Mouse (Mus musculus) lung, embryonic 15.5 days (tissue): ENCODE data around the gene Cyp21a1. TPM values are rescaled to one million over a fixed set of nuclear protein-coding genes. Genes with fewer than 3 reads are reported as not detected.
A peak's percentile ranks its signal among the peaks of the same experiment; 100 is the strongest.
"Not testable (repeated sequence)": the region's sequence is repeated elsewhere in the genome, so short reads cannot be mapped to it uniquely, and the experiment has no call there.

Experiments
- ATAC-seq: fragments of 200-750 bp; cut with Nextera tagmentation; 2 replicates; pipeline ENCODE4 v1.8.0; 2017; ENCODE audit warnings: moderate number of reproducible peaks, borderline replicate concordance; ENCODE audit not compliant: low FRiP score, low TSS enrichment; ENCODE audit errors: extremely low read depth
- H3K27ac ChIP-seq: fragments of 300-500 bp; sonication (generic); 2 replicates; pipeline ENCODE4 v1.5.1; 2015; ENCODE audit warnings: moderate library complexity, mild to moderate bottlenecking, inconsistent platforms
- H3K27me3 ChIP-seq: fragments of 300-500 bp; sonication (generic); 2 replicates; pipeline ENCODE4 v1.6.1; 2015; ENCODE audit warnings: inconsistent platforms
- H3K36me3 ChIP-seq: fragments of 300-500 bp; sonication (generic); 2 replicates; pipeline ENCODE4 v1.6.1; 2015; ENCODE audit warnings: inconsistent platforms
- H3K4me1 ChIP-seq: fragments of 300-500 bp; sonication (generic); 2 replicates; pipeline ENCODE4 v1.6.1; 2015; ENCODE audit warnings: inconsistent platforms
- H3K4me2 ChIP-seq: fragments of 300-500 bp; sonication (generic); 2 replicates; pipeline ENCODE4 v1.6.1; 2015; ENCODE audit warnings: inconsistent platforms, mild to moderate bottlenecking, moderate library complexity
- H3K4me3 ChIP-seq: fragments of 300-500 bp; sonication (generic); 2 replicates; pipeline ENCODE4 v1.5.1; 2015; ENCODE audit warnings: mild to moderate bottlenecking, inconsistent platforms
- H3K9ac ChIP-seq: fragments of 300-500 bp; sonication (generic); 2 replicates; pipeline ENCODE4 v1.6.1; 2015; ENCODE audit warnings: inconsistent platforms
- H3K9me3 ChIP-seq: fragments of 300-500 bp; sonication (generic); 2 replicates; pipeline ENCODE4 v1.6.1; 2016; ENCODE audit warnings: inconsistent platforms
- WGBS: fragments of 180-500 bp; shearing (Covaris S2); methylation state at CpG from one replicate; pipeline ENCODE4 v1.1.7; 2015; 5-methylcytosine and 5-hydroxymethylcytosine counted together
- polyA plus RNA-seq: library from polyadenylated mRNA; unstranded; fragments of >200 nt; fragmentation: Nextera tagmentation; extraction: Ambion mirVana; gene quantifications from 2 replicates; pipeline ENCODE4 v1.2.1, GENCODE M21; 2015

Gene Cyp21a1
- polyA plus RNA-seq, 1 experiment from 2014 or later = not detected

DNA sequence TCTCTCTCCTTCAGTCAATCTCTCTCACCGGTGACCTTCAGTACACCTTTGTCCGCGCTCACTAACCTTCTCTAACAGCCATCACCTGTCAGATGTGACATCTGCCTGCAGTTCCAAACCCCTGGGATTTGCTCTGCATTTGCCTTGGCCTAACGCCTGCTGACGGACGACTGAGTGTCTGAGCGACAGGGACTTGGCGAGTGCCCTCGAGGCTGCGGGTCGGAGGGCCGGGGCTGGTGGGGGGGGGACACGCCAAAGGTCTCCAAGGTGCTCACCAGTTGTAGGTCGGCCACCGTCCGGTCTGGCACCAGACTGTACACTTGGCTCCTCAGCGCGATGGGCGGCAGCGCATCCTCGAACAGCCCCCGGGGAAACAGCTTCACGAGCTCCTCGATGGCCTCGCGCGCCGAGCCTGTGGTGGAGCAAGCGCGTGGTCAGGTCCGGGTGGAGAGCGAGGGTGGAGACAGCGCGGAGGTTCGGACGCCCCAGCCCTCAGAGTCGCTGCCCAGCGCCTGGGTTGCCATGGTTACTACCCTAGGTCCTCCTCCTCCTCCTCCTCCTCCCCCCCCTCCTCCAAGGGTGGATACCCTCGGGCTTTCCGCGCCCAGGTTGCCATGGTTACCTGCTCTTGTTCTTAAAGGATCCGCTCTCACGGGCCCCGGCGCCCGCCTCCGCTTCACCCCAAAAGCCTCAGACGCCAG, 31.9 kb upstream of the Cyp21a1 start:
- H3K9ac ChIP-seq = peak overlapping the region; percentile 63
- H3K27me3 ChIP-seq = no peaks in the 10 kb centered on the region
- H3K4me1 ChIP-seq = peaks cover 18% of the 10 kb centered on the region
- H3K9me3 ChIP-seq = no peaks in the 10 kb centered on the region
- H3K4me3 ChIP-seq = peak overlapping the region; percentile 89
- ATAC-seq = peak; percentile 74
- peak overlapping the region; percentile 69 for H3K27ac ChIP-seq
- peak overlapping the region; percentile 99 for H3K4me2 ChIP-seq
- H3K36me3 ChIP-seq = peaks cover 35% of the 10 kb centered on the region
- 3% methylated on average over 48 of the region's 48 CpGs for WGBS

DNA sequence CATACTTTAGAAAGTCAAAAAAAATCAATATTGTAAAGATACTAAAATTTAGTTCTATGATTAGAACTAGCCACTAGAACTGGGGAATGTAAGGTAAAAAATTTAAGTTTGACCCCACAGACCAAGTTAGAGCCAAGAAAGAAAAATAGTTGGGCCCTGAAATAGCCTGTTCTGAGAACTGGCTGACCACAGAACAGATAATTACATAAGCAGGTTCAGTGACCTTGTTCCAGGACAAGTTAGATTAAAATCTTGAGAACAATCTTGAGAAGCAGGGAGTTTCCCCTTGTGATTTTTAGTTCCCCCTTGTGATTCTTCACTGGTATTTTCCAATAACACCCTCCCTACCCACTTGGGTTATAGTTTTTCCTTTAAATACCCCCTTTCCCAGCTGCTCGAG, 26.4 kb upstream of the Cyp21a1 start:
- H3K9me3 ChIP-seq, H3K4me1 ChIP-seq, H3K4me2 ChIP-seq, H3K27ac ChIP-seq, H3K27me3 ChIP-seq, H3K4me3 ChIP-seq, ATAC-seq, H3K9ac ChIP-seq: not testable (repeated sequence)
- H3K36me3 ChIP-seq = peaks cover 40% of the 10 kb centered on the region
- 84% methylated on average over 1 of the region's 1 CpGs for WGBS

DNA sequence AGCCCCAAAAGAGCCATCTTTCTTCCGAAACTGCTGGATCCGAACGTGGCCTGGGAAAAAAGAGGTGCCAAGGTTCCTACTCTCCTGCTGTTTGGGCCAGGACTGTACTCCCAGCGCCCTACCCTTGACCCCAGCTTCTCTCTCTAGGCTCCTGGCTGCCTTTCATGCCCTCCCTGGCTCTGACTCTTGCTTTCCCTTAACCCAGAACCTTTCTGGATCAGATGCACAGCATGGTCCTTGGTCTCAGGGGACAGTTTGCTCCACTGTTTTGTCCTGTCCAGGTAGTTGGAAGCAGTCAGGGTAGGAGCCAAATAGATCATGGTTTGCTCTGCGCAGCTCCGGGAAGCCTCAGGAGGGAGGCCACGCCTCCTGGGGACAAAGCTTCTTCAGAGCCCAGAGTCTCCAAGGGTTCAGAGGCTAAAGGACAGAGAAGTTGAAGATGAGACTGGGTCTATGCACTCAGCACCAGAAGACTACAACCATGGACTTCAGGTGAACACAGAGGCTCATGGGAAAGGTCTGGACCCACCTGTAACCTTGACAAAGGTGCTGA, 10.5 kb upstream of the Cyp21a1 start:
- WGBS = 79% methylated on average over 7 of the region's 7 CpGs
- Histone ChIP-seq H3K9ac (no peak overlapping the region), H3K4me1 (no peaks in the 10 kb centered on the region), H3K27me3 (no peaks in the 10 kb centered on the region), H3K4me2 (no peak overlapping the region), H3K36me3 (no peaks in the 10 kb centered on the region), H3K27ac (no peak overlapping the region), H3K4me3 (no peak overlapping the region), H3K9me3 (no peaks in the 10 kb centered on the region)
- no peak for ATAC-seq

DNA sequence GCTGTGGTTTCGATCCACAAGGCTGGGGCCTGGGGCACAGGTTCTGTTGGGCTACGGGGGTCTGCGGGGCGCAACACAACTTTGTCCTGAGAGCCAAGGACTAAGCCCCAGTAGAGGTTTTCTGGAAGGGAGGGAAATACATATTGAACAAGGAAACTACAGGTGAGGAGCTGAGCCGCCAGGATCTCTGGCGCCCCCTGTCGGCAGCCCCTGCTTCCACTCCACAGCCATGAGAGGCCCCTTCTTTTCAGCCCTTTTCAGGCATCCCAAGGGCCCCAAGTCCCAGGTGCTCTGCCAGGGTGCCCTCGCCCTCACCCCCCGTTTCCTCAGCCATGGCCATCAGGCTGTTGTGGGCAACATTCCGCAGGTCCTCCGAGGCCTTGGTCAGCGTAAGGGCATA, 9.4 kb upstream of the Cyp21a1 start:
- not testable (repeated sequence) for H3K9me3 ChIP-seq, H3K27ac ChIP-seq, ATAC-seq, H3K27me3 ChIP-seq, H3K9ac ChIP-seq, H3K4me2 ChIP-seq, H3K4me1 ChIP-seq, H3K36me3 ChIP-seq, H3K4me3 ChIP-seq
- 53% methylated on average over 12 of the region's 12 CpGs for WGBS

DNA sequence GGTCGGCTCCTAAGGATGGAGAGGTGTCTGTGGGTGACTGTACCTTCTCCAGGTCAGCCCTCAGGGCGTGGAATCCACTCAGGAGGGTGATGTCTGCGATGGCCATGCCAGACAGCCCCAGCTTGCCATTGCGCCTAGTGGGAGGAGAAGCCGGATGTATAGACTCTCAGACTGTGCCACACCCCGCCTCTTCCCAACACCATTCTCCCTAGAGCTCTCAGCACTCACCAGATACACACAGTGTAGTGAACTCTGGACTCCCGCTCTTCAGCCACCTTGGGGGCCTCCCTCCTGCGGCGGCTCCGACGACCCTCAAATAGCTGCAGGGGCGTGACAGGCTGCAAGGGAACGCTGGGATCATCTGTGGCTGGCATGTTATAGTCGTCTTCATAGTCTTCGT, 6.9 kb upstream of the Cyp21a1 start:
- Histone ChIP-seq H3K4me3 (no peak overlapping the region), H3K9ac (no peak overlapping the region), H3K9me3 (no peaks in the 10 kb centered on the region), H3K4me2 (no peak overlapping the region), H3K36me3 (no peaks in the 10 kb centered on the region), H3K27ac (no peak overlapping the region), H3K4me1 (no peaks in the 10 kb centered on the region), H3K27me3 (no peaks in the 10 kb centered on the region)
- WGBS = 65% methylated on average over 15 of the region's 15 CpGs
- no peak for ATAC-seq

DNA sequence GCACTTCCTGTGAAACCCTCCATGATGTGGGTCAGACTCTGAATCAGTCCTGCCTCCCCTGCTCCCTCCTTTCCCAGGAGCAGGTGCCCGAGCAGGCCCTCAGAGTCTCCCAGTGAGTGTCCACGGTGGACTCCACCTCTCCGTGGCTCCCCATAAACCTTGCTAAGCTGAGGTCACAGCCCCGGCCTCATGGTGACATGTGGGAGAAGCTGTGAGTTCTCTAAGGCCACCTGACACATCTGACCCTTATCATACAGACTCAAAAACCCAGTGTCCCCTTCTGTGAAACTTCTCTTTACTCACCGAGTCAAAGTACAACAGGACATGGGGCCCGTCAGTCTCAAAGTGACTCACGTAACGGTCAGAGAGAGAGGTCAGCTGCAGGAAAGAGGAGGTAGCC, 6.5 kb upstream of the Cyp21a1 start:
- H3K27me3 ChIP-seq, H3K4me3 ChIP-seq, H3K9ac ChIP-seq, H3K4me2 ChIP-seq, H3K27ac ChIP-seq, ATAC-seq, H3K36me3 ChIP-seq, H3K9me3 ChIP-seq, H3K4me1 ChIP-seq: not testable (repeated sequence)
- 77% methylated on average over 8 of the region's 8 CpGs for WGBS

DNA sequence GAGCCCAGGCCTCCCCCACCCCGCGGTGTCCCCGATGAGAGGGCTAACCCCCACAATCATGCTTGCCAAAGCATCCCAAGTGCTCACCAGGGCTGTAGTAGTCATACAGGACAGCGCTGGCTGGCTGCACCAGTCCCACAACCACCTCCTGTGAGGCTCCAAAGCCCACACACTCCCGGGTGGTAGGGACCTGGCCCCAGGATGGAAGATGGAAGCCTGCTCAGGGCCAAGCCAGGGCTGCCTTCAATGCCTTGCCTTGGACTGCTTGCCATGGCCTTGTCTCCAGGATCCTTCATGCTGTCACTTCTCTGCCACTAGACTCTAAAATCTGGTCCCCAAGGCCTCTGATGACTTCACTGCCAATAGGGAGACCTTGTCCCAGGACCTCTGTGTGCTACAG, 6.0 kb upstream of the Cyp21a1 start:
- H3K9me3 ChIP-seq, H3K9ac ChIP-seq, H3K36me3 ChIP-seq, H3K27me3 ChIP-seq, H3K27ac ChIP-seq, H3K4me2 ChIP-seq, H3K4me3 ChIP-seq, H3K4me1 ChIP-seq, ATAC-seq: not testable (repeated sequence)
- WGBS = 87% methylated on average over 5 of the region's 5 CpGs

DNA sequence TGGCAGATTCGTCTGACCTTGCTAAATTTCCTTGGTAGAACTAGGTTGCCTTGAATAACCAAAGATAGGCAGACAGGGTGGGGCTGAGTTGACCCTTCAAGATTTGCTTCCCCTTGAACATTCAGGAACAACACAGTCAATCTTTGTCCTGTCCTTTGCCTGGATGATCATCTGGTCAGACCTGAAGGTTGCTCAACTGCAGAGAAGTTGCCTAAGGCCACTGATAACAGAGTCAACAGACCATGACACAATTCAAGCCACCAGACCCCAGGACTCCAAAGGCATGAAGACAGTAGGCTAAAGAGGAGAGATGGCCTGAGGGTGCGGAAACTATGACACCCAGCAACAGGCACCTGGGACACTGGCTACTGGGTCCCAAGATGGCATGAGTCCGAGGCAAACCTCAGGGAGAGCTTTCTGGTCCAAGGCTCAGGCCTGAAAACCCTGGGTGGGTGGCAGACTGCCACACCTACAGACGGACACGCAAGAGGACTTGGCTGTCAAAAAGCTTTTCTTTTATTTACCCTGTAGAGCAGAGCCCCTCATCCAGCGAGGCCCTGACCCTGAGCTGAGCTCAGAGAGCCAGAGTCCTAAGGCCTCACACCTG, 4.3 kb upstream of the Cyp21a1 start:
- no peak for ATAC-seq

DNA sequence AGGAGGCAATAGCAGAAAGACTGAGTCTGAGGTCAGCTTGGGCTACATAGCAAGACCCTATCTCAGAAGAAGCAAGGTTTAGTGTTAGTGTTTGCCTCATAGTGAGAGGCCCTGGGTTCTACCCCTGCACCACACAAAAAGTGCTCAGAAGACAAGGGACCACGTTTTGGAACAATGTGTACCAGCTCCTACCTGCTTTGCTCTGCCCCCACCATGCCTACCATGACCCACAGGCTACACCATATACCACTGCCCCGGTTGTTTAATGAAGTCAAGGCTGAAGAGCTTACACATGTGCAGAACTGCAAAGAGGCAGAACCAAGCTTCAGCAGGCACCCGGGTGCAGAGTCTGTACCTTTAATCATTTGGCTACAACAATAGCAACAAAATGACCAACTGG, 2.8 kb upstream of the Cyp21a1 start:
- Histone ChIP-seq H3K9me3 (0 out of 2 replicates have a peak, but pooled peaks cover 5% of the 10 kb centered on the region), H3K4me1 (no peaks in the 10 kb centered on the region), H3K36me3 (no peaks in the 10 kb centered on the region), H3K4me3 (no peak overlapping the region), H3K27ac (no peak overlapping the region), H3K4me2 (no peak overlapping the region), H3K9ac (no peak overlapping the region), H3K27me3 (no peaks in the 10 kb centered on the region)
- ATAC-seq = no peak
- WGBS = 53% methylated on average over 3 of the region's 3 CpGs

More for the DNA sequence above, 4.3 kb upstream of the Cyp21a1 start:
- Histone ChIP-seq H3K36me3 (no peaks in the 10 kb centered on the region), H3K4me2 (no peak overlapping the region), H3K27me3 (no peaks in the 10 kb centered on the region), H3K4me3 (no peak overlapping the region), H3K9ac (no peak overlapping the region), H3K27ac (no peak overlapping the region), H3K9me3 (0 out of 2 replicates have a peak, but pooled peaks cover 5% of the 10 kb centered on the region), H3K4me1 (no peaks in the 10 kb centered on the region)
- WGBS = 72% methylated on average over 6 of the region's 6 CpGs

DNA sequence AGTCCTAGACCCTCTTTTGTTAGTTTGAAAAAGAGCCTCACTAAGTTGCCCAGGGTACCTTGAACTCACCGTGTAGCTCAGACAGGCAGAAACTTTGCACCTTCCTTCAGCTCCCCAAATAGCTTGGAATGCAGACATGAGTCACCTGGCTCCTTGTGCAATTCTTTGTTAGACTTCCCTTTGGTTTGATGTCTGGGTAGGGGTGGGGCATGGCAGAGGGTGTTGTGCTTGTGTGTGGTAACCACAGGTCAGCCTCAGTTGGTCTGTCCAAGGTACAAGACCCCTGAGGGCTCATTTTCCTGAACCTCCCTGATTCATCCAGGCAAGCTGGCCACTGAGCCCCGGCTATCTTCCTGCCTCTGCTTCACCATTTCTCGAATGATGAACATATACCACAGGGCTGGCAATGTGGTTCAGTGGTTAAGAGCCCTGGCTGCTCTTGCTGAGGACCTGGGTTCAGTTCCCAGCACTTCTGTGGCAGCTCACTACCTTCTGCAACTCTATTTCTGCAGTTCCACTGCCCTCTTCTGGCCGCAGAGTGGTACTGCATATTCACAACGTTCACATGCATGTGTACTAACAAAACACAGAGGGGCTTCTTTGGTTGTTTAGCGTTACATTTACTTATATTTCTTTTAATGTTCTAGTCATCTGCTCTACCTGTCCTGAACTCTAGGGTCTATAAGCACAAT, 656 bp upstream of the Cyp21a1 start:
- no peak overlapping the region for H3K9ac ChIP-seq
- ATAC-seq = no peak
- 68% methylated on average over 6 of the region's 6 CpGs for WGBS
- no peaks in the 10 kb centered on the region for H3K36me3 ChIP-seq
- H3K9me3 ChIP-seq = 0 out of 2 replicates have a peak, but pooled peaks cover 5% of the 10 kb centered on the region
- H3K4me2 ChIP-seq = no peak overlapping the region
- no peaks in the 10 kb centered on the region for H3K27me3 ChIP-seq
- no peak overlapping the region for H3K27ac ChIP-seq
- H3K4me1 ChIP-seq = no peaks in the 10 kb centered on the region
- no peak overlapping the region for H3K4me3 ChIP-seq

DNA sequence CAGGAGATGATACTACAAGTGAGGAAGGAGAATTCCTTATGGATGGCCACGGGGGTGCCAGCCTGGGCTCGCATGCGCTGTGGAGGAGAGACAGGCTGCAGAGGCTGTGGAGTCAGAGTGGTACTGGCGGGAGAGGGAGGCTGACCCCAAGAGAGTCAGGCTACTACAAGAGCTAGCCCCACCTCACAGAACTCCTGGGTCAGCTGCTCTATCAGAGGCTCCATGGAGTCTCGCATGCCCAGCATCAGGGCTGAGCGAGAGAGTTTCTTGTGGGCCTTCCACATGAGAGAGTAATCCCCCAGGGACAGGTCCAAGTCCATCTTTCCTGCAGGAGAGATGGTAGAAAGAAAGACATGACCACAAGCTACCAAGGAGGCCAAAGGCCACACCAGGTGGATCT, 994 bp downstream of the Cyp21a1 start:
- 89% methylated on average over 6 of the region's 6 CpGs for WGBS
- H3K4me3 ChIP-seq, H3K9me3 ChIP-seq, H3K36me3 ChIP-seq, H3K4me2 ChIP-seq, H3K27ac ChIP-seq, H3K4me1 ChIP-seq, ATAC-seq, H3K27me3 ChIP-seq, H3K9ac ChIP-seq: not testable (repeated sequence)

DNA sequence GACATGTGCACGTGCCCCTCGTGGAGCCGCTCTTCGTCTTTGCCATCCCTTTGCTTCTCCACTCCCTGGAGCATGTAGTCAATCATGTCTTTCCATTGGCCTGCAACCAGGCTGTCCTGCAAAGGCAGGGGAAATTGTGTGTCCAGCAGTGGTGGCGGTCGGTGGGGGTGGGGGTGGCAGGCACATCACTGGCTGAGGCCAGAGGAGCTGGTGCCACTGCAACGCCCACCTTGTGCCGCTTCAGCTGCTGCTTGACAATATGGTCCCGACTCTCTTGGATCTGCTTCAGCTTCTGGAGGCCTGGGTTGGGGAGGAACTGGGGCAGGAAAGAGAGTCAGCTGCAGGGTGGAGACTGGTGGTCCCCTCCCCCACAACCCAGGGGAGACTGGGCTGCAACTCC, 1.6 kb downstream of the Cyp21a1 start:
- not testable (repeated sequence) for H3K27me3 ChIP-seq, H3K9me3 ChIP-seq, H3K9ac ChIP-seq, H3K4me1 ChIP-seq, H3K4me3 ChIP-seq, ATAC-seq, H3K4me2 ChIP-seq, H3K27ac ChIP-seq, H3K36me3 ChIP-seq
- 88% methylated on average over 9 of the region's 9 CpGs for WGBS
